Mouse (Mus musculus): Measurements from ENCODE around the gene Bysl. TPM values are rescaled to one million over a fixed set of nuclear protein-coding genes. Genes with fewer than 3 reads are reported as not detected.

Gene Bysl
- total RNA-seq, 2 experiments from 2014 or later, result 24.9 to 34.0 TPM

DNA sequence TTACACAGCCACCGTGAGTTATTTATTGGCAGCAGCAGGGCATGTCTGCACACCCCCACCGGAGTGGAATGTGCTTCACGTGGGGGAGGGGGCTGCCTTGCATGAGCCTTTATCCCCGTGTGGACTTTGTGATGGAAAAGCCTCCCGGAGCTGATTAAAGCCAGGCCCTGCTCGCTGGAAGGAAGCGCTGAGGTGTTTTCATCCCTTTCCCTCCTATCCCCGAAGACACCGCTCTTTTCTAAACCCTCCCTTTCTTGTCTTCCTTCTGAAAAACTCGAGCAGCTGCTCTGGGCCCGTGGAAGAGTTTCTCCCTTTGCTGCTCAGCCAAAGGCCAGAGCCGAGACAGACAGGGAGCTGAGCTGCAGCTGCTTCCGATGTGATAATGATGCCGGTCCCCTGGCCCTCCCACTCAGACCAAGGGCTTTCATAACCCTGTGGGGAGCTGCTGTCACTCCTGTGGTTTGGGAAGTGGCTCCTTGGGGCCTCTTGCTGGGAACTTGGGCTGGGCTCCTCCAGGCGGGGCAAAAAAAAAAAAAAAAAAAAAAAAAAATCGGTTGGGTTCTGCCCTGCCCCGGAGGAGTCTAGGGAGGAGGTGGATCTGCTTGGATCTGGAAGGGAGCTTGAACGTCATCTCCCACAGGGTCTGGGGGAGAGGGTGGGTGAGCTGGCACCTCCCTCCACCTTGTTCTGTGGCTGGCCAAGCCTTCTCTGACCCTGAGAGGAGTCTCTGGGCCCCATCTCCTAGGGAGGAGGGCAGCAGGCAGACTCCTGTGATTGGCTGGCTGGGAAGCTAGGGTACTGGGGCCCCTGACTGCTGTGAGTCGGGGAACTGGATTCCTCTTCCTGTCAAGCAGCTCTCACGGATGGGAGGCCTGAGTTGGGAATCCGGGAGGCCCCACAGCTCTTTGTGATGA is 15.8 kb downstream of the Bysl start:
- peak; percentile 36 for ATAC-seq (replicated peaks; ENCODE audit: low FRiP score, low TSS enrichment, poor library complexity, severe bottlenecking)

GRCm38 (mm10) chr17:47594969-47595247 is 16.4 kb downstream of the Bysl start:
- no peak for ATAC-seq (replicated peaks; ENCODE audit: low FRiP score, low TSS enrichment, poor library complexity, severe bottlenecking)

DNA sequence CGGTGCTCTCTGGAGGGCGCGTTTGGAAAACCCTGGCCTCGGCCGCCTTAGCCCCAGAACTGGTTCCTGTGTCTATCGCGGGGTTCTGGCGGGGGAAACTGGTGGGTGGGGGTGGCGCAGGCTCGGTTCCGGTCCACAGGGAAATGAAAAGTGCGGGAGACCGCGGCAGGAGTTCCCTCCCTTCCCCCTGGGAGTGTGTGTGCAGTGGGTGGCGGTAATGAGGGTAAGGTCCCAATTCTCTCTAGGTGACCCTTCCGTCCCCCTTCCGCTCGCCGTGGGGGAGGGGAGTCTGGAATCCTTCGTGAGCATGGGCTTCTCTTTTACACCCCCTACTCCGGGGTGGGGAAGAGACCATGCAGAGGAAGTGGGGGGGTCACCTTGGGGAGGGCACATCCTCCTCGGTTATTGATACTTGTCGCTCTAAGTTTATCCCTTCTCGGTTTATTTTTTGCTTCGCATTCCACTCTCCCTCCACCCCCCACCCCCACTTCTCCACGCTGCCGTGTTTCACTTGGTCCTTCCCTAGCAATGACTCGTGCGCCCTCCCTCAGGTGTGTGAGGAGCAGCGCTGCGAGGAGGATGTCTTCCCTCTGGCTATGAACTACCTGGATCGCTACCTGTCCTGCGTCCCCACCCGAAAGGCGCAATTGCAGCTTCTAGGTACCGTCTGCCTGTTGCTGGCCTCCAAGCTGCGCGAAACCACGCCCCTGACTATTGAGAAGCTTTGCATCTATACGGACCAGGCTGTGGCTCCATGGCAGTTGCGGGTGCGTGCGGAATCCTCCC is 16.9 kb downstream of the Bysl start:
- ATAC-seq (replicated peaks; ENCODE audit: low FRiP score, low TSS enrichment, poor library complexity, severe bottlenecking), result no peak

DNA sequence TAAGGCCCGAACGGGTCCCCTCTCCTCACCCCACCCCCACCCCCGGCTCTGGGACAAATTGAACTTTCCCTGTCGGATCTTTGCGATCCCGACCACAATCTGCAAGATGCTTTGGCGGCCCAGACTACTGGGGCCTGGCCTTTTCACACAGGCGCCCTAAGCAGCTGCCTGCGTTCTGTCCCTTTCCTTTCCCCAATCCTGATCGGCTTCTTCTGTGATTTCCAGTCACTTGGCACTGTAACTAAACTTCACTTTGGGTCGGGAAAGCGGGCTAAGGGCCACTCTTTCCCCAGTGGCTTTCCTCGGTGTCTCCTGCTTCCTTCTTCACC is 17.5 kb downstream of the Bysl start:
- ATAC-seq (replicated peaks; ENCODE audit: low FRiP score, low TSS enrichment, poor library complexity, severe bottlenecking), result no peak

DNA sequence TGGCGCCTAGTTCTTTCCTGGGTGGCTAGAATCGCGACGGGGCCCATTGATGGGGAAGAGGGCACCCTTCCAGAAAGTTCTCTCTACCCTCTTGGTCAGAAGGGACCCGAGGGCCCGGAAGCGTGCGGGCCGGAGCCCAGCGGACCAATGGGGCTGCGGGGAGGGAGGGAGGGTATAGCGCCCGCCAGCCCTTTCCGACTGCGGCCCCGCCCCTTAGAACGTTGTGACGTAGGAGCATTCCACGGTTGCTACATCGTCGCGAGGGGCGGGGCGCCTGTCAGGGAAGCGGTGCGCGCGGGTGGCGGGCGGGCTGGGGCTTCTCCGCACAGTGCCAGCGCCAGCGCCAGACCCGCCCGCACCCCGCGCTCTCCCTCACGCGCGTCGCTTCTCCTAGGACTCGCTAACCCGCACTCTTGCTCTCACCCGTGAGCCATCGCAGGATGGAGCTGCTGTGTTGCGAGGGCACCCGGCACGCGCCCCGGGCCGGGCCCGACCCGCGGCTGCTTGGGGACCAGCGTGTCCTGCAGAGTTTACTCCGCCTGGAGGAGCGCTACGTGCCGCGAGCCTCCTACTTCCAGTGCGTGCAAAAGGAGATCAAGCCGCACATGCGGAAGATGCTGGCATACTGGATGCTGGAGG is 18.0 kb downstream of the Bysl start:
- ATAC-seq (replicated peaks; ENCODE audit: low FRiP score, low TSS enrichment, poor library complexity, severe bottlenecking), result peak; percentile 54

DNA sequence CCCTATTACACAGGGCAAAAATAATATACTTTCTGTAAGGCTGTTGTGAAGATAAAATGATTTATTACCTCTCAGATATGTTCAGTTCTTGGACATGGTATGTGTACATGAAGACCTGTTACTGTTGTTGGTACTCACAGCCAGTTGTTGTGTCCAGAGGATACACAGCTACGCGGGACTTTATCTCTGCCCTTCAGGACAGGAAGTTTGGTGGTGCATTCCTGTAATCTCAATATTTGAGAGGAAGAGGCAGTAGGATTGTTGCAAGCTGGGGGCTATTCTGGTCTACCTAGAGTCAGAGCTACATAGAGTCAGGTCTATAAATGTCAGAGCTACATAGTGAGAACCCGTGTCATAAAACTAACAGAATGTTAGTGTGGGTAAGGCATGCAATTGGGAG is 20.2 kb downstream of the Bysl start:
- ATAC-seq (replicated peaks; ENCODE audit: low FRiP score, low TSS enrichment, poor library complexity, severe bottlenecking), result no peak

GRCm38 (mm10) chr17:47588517-47588916 is 22.8 kb downstream of the Bysl start:
- ATAC-seq (replicated peaks; ENCODE audit: low FRiP score, low TSS enrichment, poor library complexity, severe bottlenecking), result no peak

- no peak for ATAC-seq (replicated peaks; ENCODE audit: low FRiP score, low TSS enrichment, poor library complexity, severe bottlenecking)
Measured at GRCm38 (mm10) chr17:47580962-47581361, 30.3 kb downstream of the Bysl start.

DNA sequence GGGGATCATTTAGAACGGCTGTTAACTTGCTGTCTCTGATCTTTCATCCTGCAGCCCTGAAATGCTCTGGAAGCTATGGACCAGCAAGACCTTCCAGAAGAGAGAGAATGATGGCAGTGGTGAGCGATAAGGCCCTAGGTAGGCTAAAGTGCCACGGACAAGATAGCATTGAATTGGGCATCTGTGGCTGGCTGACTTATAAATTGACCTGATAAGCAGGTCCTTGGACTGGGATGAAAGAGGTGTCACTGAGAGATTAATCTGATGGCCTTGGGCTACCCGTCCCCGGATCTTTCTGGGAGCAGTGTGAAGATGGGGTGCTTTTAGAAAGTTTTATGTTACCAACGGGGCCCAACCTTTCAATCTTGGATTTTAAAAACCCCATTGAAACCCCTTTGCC is 32.6 kb downstream of the Bysl start:
- ATAC-seq (replicated peaks; ENCODE audit: low FRiP score, low TSS enrichment, poor library complexity, severe bottlenecking), result peak; percentile 95

GRCm38 (mm10) chr17:47574830-47575229 is 36.5 kb downstream of the Bysl start:
- no peak for ATAC-seq (replicated peaks; ENCODE audit: low FRiP score, low TSS enrichment, poor library complexity, severe bottlenecking)

DNA sequence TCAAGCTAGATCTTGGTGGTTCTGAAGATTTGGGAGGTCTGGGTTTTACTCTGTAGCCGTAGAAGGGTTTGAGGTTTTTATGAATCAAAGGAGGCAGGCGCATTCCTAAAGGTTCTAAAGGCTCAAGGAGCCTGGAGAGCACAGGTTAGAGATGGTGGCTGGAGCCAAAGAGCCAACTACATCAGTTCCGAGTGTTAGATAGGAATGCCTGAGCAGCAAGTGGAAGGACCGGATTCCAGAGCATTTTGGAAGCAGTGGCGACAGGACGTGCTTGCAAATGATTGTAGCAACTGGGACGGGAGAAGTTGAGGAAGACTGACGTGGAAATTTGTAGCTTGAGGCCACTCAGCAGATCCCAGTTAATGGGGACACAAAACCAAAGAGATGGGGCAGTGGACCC is 37.3 kb downstream of the Bysl start:
- no peak for ATAC-seq (replicated peaks; ENCODE audit: low FRiP score, low TSS enrichment, poor library complexity, severe bottlenecking)

DNA sequence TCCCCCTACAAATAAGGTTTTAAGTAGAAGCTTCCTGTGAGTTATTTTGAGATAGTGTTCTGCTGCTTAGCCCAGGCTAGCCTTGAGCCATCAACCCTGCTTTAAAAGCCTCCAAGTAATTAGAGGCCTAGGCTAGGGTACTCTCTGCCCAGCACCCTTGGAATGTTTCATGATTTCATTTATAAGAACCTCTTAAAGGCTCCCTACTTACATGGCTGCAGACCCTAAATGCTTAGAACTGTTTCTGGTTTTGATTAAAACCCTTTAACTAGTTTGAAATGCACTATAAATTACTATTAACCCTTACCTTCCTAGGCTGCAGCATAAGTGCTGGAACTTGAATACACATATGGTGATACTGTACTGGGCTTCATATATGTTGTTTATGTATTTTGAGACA is 38.9 kb downstream of the Bysl start:
- no peak for ATAC-seq (replicated peaks; ENCODE audit: low FRiP score, low TSS enrichment, poor library complexity, severe bottlenecking)

DNA sequence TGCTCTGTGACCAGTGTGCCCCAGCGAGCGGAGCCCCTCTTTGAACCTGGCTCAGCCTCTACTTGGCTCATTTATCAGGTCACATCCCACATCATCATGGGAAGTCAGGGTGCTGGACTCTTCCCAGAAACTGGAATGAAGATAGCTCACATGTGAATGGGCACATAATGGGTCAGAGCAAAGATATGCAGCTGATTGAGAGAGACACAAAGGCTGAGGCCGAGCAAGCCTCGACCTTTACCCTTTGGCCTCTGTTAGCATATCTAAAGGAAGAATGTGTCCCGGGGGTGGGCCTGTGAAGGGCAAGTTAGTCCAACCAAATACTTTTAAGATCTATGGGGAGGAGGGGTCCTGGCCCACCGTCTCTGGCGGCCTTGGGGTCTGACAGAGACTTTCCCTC is 39.7 kb downstream of the Bysl start:
- no peak for ATAC-seq (replicated peaks; ENCODE audit: low FRiP score, low TSS enrichment, poor library complexity, severe bottlenecking)

DNA sequence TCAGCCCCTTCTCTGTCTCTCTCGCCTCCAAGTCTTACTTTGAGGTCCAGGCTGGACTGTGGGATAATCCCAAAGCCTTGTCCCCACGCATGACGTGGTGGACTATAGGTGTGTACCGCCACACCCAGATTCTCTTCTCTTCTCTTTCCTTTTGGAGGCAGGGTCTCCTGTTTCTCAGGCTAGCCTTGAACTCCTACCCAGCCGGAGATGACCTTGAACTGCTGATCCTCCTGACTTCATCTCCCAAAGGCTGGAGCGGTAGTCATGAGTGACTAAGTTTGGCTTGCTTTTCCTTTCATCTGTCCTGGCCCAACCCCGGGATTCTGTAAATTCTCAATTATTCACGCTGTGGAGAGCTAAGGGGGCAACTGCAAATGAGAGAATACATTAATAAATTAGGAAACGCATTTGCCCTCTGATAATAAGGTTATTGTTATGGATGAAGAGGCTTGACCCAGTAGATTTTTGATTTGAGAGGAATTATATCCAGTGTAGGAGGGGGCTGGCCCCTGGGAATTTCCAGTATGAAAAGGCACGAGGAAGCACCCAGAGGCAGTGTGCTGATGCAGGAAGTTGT is 42.3 kb downstream of the Bysl start:
- ATAC-seq (replicated peaks; ENCODE audit: low FRiP score, low TSS enrichment, poor library complexity, severe bottlenecking), result no peak

DNA sequence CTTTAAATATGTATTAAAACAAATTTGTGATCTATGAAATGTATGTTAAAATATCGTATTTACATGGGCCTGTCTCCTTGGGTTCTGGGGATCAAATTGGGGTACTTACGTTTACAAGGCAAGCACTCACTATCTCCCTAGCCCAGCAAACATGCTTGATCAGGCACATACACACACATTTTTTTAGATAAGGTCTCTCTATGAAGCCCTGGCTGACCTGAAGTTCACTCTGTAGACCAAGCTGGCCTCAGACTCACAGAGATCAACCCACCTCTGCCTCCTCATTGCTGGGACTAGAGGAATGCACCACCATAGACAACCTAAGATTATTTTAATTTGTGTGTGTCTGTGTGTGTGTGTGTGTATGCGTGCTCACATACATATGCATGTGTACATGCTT is 42.9 kb downstream of the Bysl start:
- ATAC-seq (replicated peaks; ENCODE audit: low FRiP score, low TSS enrichment, poor library complexity, severe bottlenecking), result peak; percentile 88

GRCm38 (mm10) chr17:47567271-47567670 is 44.0 kb downstream of the Bysl start:
- ATAC-seq (replicated peaks; ENCODE audit: low FRiP score, low TSS enrichment, poor library complexity, severe bottlenecking), result no peak

GRCm38 (mm10) chr17:47566133-47566532 is 45.2 kb downstream of the Bysl start:
- no peak for ATAC-seq (replicated peaks; ENCODE audit: low FRiP score, low TSS enrichment, poor library complexity, severe bottlenecking)

DNA sequence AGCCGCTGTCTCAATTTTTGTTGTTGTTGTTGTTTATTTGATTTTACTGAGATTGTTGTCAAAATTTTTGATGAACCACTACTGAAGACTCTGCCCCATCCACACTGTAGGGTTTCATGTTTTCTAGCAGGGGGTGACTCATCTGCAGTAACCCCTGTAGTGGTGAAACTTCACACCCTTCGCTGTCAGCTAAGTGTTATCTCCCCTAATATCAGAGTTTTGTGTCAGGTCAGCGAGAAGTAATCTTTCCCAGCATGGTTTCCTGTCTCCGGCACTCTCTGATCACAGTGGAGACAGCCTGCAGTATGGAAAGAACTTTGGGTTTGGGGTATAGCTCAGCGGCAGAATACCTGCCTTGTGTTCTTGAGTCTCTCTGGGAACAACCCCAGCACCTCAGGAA is 46.7 kb downstream of the Bysl start:
- ATAC-seq (replicated peaks; ENCODE audit: low FRiP score, low TSS enrichment, poor library complexity, severe bottlenecking), result no peak

- no peak for ATAC-seq (replicated peaks; ENCODE audit: low FRiP score, low TSS enrichment, poor library complexity, severe bottlenecking)
Measured at GRCm38 (mm10) chr17:47562875-47563274, 48.4 kb downstream of the Bysl start.

- ATAC-seq (replicated peaks; ENCODE audit: low FRiP score, low TSS enrichment, poor library complexity, severe bottlenecking), result no peak
Measured at GRCm38 (mm10) chr17:47559726-47560125, 51.6 kb downstream of the Bysl start.
